18 mouse cellular contexts compared by ENCODE assay signal in genomic region chr10:41550711-41551110, GRCm38 (mm10). TPM values are rescaled to one million over a fixed set of nuclear protein-coding genes. Genes with fewer than 3 reads are reported as not detected.
DNase-seq lines count a peak whose midpoint lies in the region; ATAC-seq and TF ChIP-seq lines count a peak whose summit lies in the region.
"Had no signal": no experiment of that assay in that cellular context is flagged by ENCODE, and none has a peak within 500 bp of the region (broad histone marks: within the 10 kb centered on the region; RNA-seq: fewer than 3 reads in every experiment).

No protein-coding gene starts in this region.

- ATAC-seq in heart, embryonic 11.5 days (replicated peaks; ENCODE audit: insufficient number of reproducible peaks, low FRiP score, low TSS enrichment) = no peak
- ATAC-seq in lung, embryonic 16.5 days (ENCODE audit: low read depth) = peak; percentile 44; the same call in 1 of the 2 replicates
- ATAC-seq: CD4-positive, CD25-positive, alpha-beta regulatory T cell, adult 4 months; forebrain, embryonic 13.5 days; inflammation-experienced regulatory T-cells, adult 6 months had no signal

- TF ChIP-seq EP300 in heart, adult 2 months (IDR thresholded peaks at IDR 0.05; ENCODE audit: insufficient read depth, low read depth, low read length) = no peak

- no peak overlapping the region for H3K4me2 ChIP-seq in heart, embryonic 11.5 days
- H3K4me2 ChIP-seq in lung, embryonic 16.5 days (ENCODE audit: low read depth, low read length) = no peak overlapping the region
- peak overlapping the region; percentile 48 for H3K4me2 ChIP-seq in myocyte (ENCODE audit: low read depth)
- H3K4me2 ChIP-seq: forebrain, embryonic 13.5 days; heart, embryonic 13.5 days; hindbrain, embryonic 12.5 days had no signal

- no peaks in the 10 kb centered on the region for H3K79me2 ChIP-seq in heart, adult 2 months (replicated peaks; ENCODE audit: control insufficient read depth, insufficient read depth, low read length)
- H3K79me2 ChIP-seq in myocyte (ENCODE audit: control insufficient read depth, insufficient read depth) = no peaks in the 10 kb centered on the region

- DNase-seq in heart, adult 2 months = peak; percentile 24 to 34
- no peak for DNase-seq in lung, postnatal 25 days (ENCODE audit: low spot score)
- DNase-seq in brain, adult 2 months (ENCODE audit: low read depth, low spot score) = peak; percentile 10
- no peak for DNase-seq in layer of hippocampus, postnatal 25 days (ENCODE audit: extremely low spot score in 1 of 2, low spot score in 1 of 2)
- DNase-seq: cerebellum, postnatal 10 days; kidney, adult 9 months; left cerebral cortex, postnatal 4 days; midbrain, embryonic 14.5 days had no signal

- intact Hi-C loops in heart, adult 2 months (cut with DNase I) = no loop called here

- no peak for TF ChIP-seq POLR2A in heart, adult 2 months (IDR thresholded peaks at IDR 0.05; ENCODE audit: insufficient read depth, low read depth, low read length)
- no peak for TF ChIP-seq POLR2A in myocyte (IDR thresholded peaks at IDR 0.05; ENCODE audit: insufficient read length, low read depth)

- H3ac ChIP-seq in myocyte (ENCODE audit: control insufficient read depth, insufficient read length) = no peak overlapping the region

- WGBS in heart, adult 2 months = 66% methylated on average over 7 of the region's 7 CpGs
- 78% methylated on average over 7 of the region's 7 CpGs for WGBS in heart, embryonic 11.5 days (ENCODE audit: insufficient replicate concordance)
- 50% methylated on average over 7 of the region's 7 CpGs for whole genome bisulfite sequencing in lung, embryonic 16.5 days

- TF ChIP-seq CTCF in heart, adult 2 months (IDR thresholded peaks at IDR 0.05) = no peak

- H3K4me3 ChIP-seq in heart, adult 2 months = no peak overlapping the region
- no peak overlapping the region for H3K4me3 ChIP-seq in heart, embryonic 11.5 days (ENCODE audit: low read depth, low read length)
- H3K4me3 ChIP-seq in lung, embryonic 16.5 days (ENCODE audit: low read length) = no peak overlapping the region
- no peak overlapping the region for H3K4me3 ChIP-seq in myocyte
- H3K4me3 ChIP-seq: forebrain, embryonic 13.5 days; heart, embryonic 13.5 days; hindbrain, embryonic 12.5 days had no signal

- no peak overlapping the region for H3K9ac ChIP-seq in heart, adult 2 months (ENCODE audit: low read depth, low read length)
- no peak overlapping the region for H3K9ac ChIP-seq in heart, embryonic 11.5 days (ENCODE audit: low read depth, low read length)
- H3K9ac ChIP-seq in lung, embryonic 16.5 days (ENCODE audit: low read length) = no peak overlapping the region
- H3K9ac ChIP-seq: forebrain, embryonic 13.5 days; heart, embryonic 13.5 days; hindbrain, embryonic 12.5 days; liver, embryonic 14.5 days had no signal

- H3K36me3 ChIP-seq in heart, adult 2 months (ENCODE audit: control insufficient read depth, insufficient read depth, low read length) = no peaks in the 10 kb centered on the region
- no peaks in the 10 kb centered on the region; the same call in 1 of the 2 replicates for H3K36me3 ChIP-seq in heart, embryonic 11.5 days (ENCODE audit: control insufficient read depth, insufficient read depth, low read length)
- H3K36me3 ChIP-seq in lung, embryonic 16.5 days (ENCODE audit: control insufficient read depth, insufficient read depth, low read length) = no peaks in the 10 kb centered on the region
- H3K36me3 ChIP-seq in myocyte (ENCODE audit: control insufficient read depth, insufficient read depth) = no peaks in the 10 kb centered on the region
- H3K36me3 ChIP-seq: G1E; hindbrain, embryonic 12.5 days had no signal

- H3K4me1 ChIP-seq in heart, adult 2 months (ENCODE audit: control insufficient read depth, insufficient read depth, low read length) = peaks cover 1% of the 10 kb centered on the region; the same call in 1 of the 2 replicates
- H3K4me1 ChIP-seq in heart, embryonic 11.5 days (ENCODE audit: control insufficient read depth, insufficient read depth, low read length) = no peaks in the 10 kb centered on the region
- peaks cover 11% of the 10 kb centered on the region; the same call in 1 of the 2 replicates for H3K4me1 ChIP-seq in lung, embryonic 16.5 days (replicated peaks; ENCODE audit: control insufficient read depth, insufficient read depth, low read length)

- H3K9me3 ChIP-seq in heart, embryonic 11.5 days (replicated peaks; ENCODE audit: control insufficient read depth, low read length) = peaks cover 5% of the 10 kb centered on the region; the same call in 1 of the 2 replicates
- H3K9me3 ChIP-seq in lung, embryonic 16.5 days (ENCODE audit: control insufficient read depth, low read length) = peaks cover 4% of the 10 kb centered on the region

- H3K27me3 ChIP-seq in heart, adult 2 months (ENCODE audit: control insufficient read depth, insufficient read depth, low read length) = no peaks in the 10 kb centered on the region
- H3K27me3 ChIP-seq in heart, embryonic 11.5 days (ENCODE audit: control insufficient read depth, insufficient read depth, low read length) = no peaks in the 10 kb centered on the region
- H3K27me3 ChIP-seq in lung, embryonic 16.5 days (ENCODE audit: control insufficient read depth, insufficient read depth, low read depth, low read length) = no peaks in the 10 kb centered on the region
- H3K27me3 ChIP-seq in myocyte (ENCODE audit: control insufficient read depth, insufficient read depth, insufficient read length) = no peaks in the 10 kb centered on the region
- H3K27me3 ChIP-seq: forebrain, embryonic 13.5 days; heart, embryonic 13.5 days; hindbrain, embryonic 12.5 days had no signal

- H3K27ac ChIP-seq in heart, adult 2 months = no peak overlapping the region
- H3K27ac ChIP-seq in heart, embryonic 11.5 days (ENCODE audit: low read depth, low read length) = no peak overlapping the region
- no peak overlapping the region for H3K27ac ChIP-seq in lung, embryonic 16.5 days (ENCODE audit: low read length)
- H3K27ac ChIP-seq: forebrain, embryonic 13.5 days; heart, embryonic 13.5 days; hindbrain, embryonic 12.5 days; liver, embryonic 14.5 days had no signal

TF ChIP-seq in myocyte, 11 proteins besides CTCF, POLR2A, EP300 and RAD21:
- TF ChIP-seq SRF (IDR thresholded peaks at IDR 0.05; ENCODE audit: control insufficient read depth, insufficient read length, low read depth) (no peak), TCF12 (IDR thresholded peaks at IDR 0.05; ENCODE audit: insufficient read depth, poor library complexity, severe bottlenecking) (no peak), MYOG (IDR thresholded peaks at IDR 0.05; ENCODE audit: control insufficient read depth in 1 of 3, insufficient read depth in 1 of 3, insufficient read length in 2 of 3, low read depth in 2 of 3) (no peak), MAX (IDR thresholded peaks at IDR 0.05; ENCODE audit: low read depth) (no peak), E2F4 (IDR thresholded peaks at IDR 0.05; ENCODE audit: insufficient read depth) (no peak), CEBPB (IDR thresholded peaks at IDR 0.05; ENCODE audit: insufficient read depth, poor library complexity, severe bottlenecking) (no peak), POLR2AphosphoS2 (IDR thresholded peaks at IDR 0.05; ENCODE audit: insufficient read length, low read depth) (no peak)

RNA-seq across cellular contexts. Expression of gene Cd164, which starts 31.5 kb away (rescaled TPM):
- total RNA-seq in heart, adult 2 months (2021) = 100 to 1,000 TPM; 137 to 151 TPM
- 131 and 193 TPM in 2 replicates for polyA plus RNA-seq in heart, adult 2 months (2012; rRNA removed)
- polyA plus RNA-seq in heart, embryonic 11.5 days (2014; fragmentation: Nextera tagmentation; extraction: Ambion mirVana) = 187 and 204 TPM in 2 replicates
- polyA plus RNA-seq in lung, embryonic 16.5 days (2015; fragmentation: Nextera tagmentation; extraction: Ambion mirVana) = 169 and 185 TPM in 2 replicates
- 203 TPM for polyA plus RNA-seq in myocyte (2012; fragmentation: generic; extraction: Trizol)
- 10 to 100 TPM; 55.8 to 58.1 TPM for total RNA-seq in layer of hippocampus, postnatal 25 days (2021)

Comparison
In these comparisons a context has a peak if more than half of its experiments do, and no peak if none do; other contexts are left out.
1. DNase-seq: peak in heart, adult 2 months (2 of 2) and brain, adult 2 months (single experiment); none in lung, postnatal 25 days (single experiment) and layer of hippocampus, postnatal 25 days (0 of 2).